Mouse (Mus musculus) kidney, embryonic 15.5 days (tissue): ENCODE data around the gene Pde6h. TPM values are rescaled to one million over a fixed set of nuclear protein-coding genes. Genes with fewer than 3 reads are reported as not detected.

Experiments
- ATAC-seq: fragments of 200-750 bp; cut with Nextera tagmentation; replicated peaks from 2 replicates; pipeline ENCODE4 v1.8.0; 2017; ENCODE audit warnings: moderate TSS enrichment; ENCODE audit not compliant: low FRiP score
- H3K27ac ChIP-seq: fragments of 300-500 bp; sonication (generic); 2 replicates; pipeline ENCODE4 v1.5.1; 2015; ENCODE audit warnings: mild to moderate bottlenecking, inconsistent platforms
- H3K27me3 ChIP-seq: fragments of 300-500 bp; sonication (generic); 2 replicates; pipeline ENCODE4 v1.6.1; 2015; ENCODE audit warnings: inconsistent platforms
- H3K36me3 ChIP-seq: fragments of 300-500 bp; sonication (generic); 2 replicates; pipeline ENCODE4 v1.6.1; 2015; ENCODE audit warnings: inconsistent platforms
- H3K4me1 ChIP-seq: fragments of 300-500 bp; sonication (generic); 2 replicates; pipeline ENCODE4 v1.6.1; 2015; ENCODE audit warnings: inconsistent platforms
- H3K4me2 ChIP-seq: fragments of 300-500 bp; sonication (generic); 2 replicates; pipeline ENCODE4 v1.6.1; 2015; ENCODE audit warnings: moderate library complexity, mild to moderate bottlenecking, inconsistent platforms
- H3K4me3 ChIP-seq: fragments of 300-500 bp; sonication (generic); replicated peaks from 2 replicates; pipeline ENCODE4 v1.5.1; 2015; ENCODE audit warnings: mild to moderate bottlenecking, inconsistent platforms
- H3K9ac ChIP-seq: fragments of 300-500 bp; sonication (generic); 2 replicates; pipeline ENCODE4 v1.6.1; 2015; ENCODE audit warnings: mild to moderate bottlenecking, inconsistent platforms
- H3K9me3 ChIP-seq: fragments of 300-500 bp; sonication (generic); replicated peaks from 2 replicates; pipeline ENCODE4 v1.6.1; 2016; ENCODE audit warnings: inconsistent platforms
- WGBS: fragments of 180-500 bp; shearing (Covaris S2); methylation state at CpG from one replicate; pipeline ENCODE4 v1.1.7; 2015; ENCODE audit warnings: mixed read lengths; 5-methylcytosine and 5-hydroxymethylcytosine counted together
- polyA plus RNA-seq: library from polyadenylated mRNA; unstranded; fragments of >200 nt; fragmentation: Nextera tagmentation; extraction: Ambion mirVana; gene quantifications from 2 replicates; pipeline ENCODE4 v1.2.1, GENCODE M21; 2015

Pde6h gene
- polyA plus RNA-seq, 1 experiment from 2014 or later: 0.40 TPM

DNA sequence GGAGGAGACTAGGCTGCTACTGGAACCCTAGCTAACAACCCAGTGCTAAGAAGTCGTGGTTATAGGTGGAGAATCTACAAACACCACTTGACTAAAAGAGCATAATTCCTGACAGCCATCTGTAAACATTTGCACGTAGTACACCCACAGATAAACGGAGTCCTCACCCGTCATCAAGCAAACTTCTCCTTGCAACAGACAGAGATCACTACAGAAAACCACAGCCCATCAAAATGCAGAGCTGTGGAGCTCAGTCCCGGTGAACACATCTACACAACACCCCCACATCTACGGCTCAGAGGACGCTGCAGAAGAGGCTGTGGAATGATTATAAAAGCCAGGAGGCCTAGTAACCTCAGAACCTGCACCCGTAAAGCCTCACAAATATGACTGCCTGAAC is 20.9 kb downstream of the Pde6h start:
- Histone ChIP-seq H3K27me3 (no peaks in the 10 kb centered on the region), H3K27ac (no peak overlapping the region), H3K36me3 (no peaks in the 10 kb centered on the region), H3K9me3 (no peaks in the 10 kb centered on the region), H3K4me2 (no peak overlapping the region), H3K9ac (no peak overlapping the region), H3K4me1 (peaks cover 32% of the 10 kb centered on the region), H3K4me3 (no peak overlapping the region)
- 88% methylated on average over 8 of the region's 8 CpGs for WGBS
- ATAC-seq: no peak

DNA sequence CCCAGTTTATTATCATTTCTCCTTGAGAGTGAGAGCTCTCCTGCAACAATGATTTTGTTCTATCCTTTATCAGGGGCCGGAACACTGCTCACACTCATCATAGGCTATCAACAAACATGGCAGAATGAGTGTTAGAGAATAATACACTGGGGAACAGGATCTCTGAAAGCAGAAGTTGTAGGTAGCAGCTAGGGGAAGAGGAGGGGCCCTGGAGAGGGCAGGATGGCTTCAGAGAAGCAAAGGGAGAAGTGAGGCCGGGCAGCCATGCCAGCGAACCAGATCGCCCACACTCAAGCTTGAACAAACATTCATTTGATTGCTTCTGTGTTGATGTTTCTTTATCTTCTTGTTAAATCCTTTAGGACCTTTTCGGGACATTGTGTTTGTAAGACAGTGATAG is 22.6 kb downstream of the Pde6h start:
- Histone ChIP-seq H3K27me3 (no peaks in the 10 kb centered on the region), H3K9me3 (no peaks in the 10 kb centered on the region), H3K4me2 (no peak overlapping the region), H3K27ac (no peak overlapping the region), H3K36me3 (no peaks in the 10 kb centered on the region), H3K4me3 (no peak overlapping the region), H3K4me1 (peaks cover 15% of the 10 kb centered on the region), H3K9ac (no peak overlapping the region)
- ATAC-seq: no peak
- 65% methylated on average over 5 of the region's 5 CpGs for WGBS

DNA sequence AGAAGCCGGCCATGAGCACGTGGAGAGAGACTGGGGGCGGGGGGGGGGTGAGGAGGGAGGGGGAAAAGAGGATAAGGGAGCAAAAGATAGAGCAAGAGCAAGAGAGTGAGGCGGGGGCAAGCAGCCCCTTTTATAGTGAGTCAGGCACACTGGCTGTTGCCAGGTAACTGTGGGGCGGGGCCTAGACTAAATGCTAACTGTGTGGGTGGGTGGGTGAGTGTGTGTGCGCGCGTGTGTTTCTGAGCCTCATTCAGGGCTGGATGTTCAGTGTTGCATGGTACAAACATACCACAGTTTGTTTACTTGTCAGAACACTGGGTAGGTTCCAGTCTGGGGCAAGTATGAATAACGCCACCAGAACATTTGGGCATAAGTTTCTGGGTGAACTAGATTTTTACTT is 23.3 kb downstream of the Pde6h start:
- 52% methylated on average over 9 of the region's 9 CpGs for WGBS

DNA sequence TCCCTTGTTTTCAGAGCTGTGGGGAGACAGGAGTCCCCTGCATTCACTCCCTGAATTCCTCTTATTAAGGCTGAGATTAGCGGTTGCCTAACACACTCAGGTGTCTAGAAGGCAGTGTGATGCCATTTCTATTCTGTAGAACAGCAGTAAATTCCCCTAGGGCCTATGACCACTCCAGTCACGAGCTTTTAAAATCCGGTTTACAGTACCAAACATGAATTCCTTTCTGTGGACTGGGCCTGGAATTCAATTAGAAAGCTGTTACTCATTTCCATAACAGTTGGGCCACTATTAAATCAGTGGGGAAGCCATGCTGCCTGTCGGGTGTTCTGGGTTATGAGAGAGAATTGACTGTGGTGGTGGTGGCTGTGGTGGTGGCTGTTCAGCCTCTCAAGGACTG is 24.1 kb downstream of the Pde6h start:
- H3K9me3 ChIP-seq: no peaks in the 10 kb centered on the region
- no peak for ATAC-seq
- peaks cover 8% of the 10 kb centered on the region; the same call in 1 of the 2 replicates for H3K4me1 ChIP-seq
- no peak overlapping the region for H3K27ac ChIP-seq
- no peak overlapping the region for H3K9ac ChIP-seq
- no peak overlapping the region for H3K4me2 ChIP-seq
- H3K4me3 ChIP-seq: no peak overlapping the region
- WGBS: 60% methylated on average over 4 of the region's 4 CpGs
- H3K36me3 ChIP-seq: no peaks in the 10 kb centered on the region
- H3K27me3 ChIP-seq: no peaks in the 10 kb centered on the region

More for the DNA sequence above, 23.3 kb downstream of the Pde6h start:
- Histone ChIP-seq H3K9ac (no peak overlapping the region), H3K27me3 (no peaks in the 10 kb centered on the region), H3K4me3 (no peak overlapping the region), H3K36me3 (no peaks in the 10 kb centered on the region), H3K4me2 (no peak overlapping the region), H3K4me1 (peaks cover 8% of the 10 kb centered on the region; the same call in 1 of the 2 replicates), H3K9me3 (no peaks in the 10 kb centered on the region), H3K27ac (no peak overlapping the region)
- ATAC-seq: peak; percentile 58; the same call in 1 of the 2 replicates

DNA sequence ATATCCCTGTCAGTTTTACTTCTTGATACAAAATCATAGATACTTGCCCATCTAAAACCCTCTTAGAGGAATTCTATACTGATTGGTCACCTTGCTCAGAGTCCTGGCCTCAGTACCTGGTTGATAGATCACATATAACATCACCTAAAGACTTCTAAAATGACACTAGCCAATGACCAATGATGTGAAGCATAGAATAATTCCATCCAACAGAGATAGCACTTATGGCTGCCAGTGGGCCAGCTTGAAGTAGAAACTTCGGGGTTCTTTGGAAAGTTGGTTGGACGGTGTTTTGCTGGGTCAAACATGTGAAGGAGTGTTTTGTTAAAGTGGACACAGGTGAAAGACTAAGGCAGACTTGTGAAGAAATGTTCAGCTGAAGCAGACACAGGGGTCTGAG is 26.5 kb downstream of the Pde6h start:
- H3K4me1 ChIP-seq: peaks cover 10% of the 10 kb centered on the region; the same call in 1 of the 2 replicates
- no peaks in the 10 kb centered on the region for H3K27me3 ChIP-seq
- no peak overlapping the region for H3K4me3 ChIP-seq
- WGBS: 89% methylated on average over 2 of the region's 2 CpGs
- H3K36me3 ChIP-seq: no peaks in the 10 kb centered on the region
- H3K9me3 ChIP-seq: no peaks in the 10 kb centered on the region
- no peak for ATAC-seq
- no peak overlapping the region for H3K9ac ChIP-seq
- no peak overlapping the region for H3K4me2 ChIP-seq
- H3K27ac ChIP-seq: no peak overlapping the region

DNA sequence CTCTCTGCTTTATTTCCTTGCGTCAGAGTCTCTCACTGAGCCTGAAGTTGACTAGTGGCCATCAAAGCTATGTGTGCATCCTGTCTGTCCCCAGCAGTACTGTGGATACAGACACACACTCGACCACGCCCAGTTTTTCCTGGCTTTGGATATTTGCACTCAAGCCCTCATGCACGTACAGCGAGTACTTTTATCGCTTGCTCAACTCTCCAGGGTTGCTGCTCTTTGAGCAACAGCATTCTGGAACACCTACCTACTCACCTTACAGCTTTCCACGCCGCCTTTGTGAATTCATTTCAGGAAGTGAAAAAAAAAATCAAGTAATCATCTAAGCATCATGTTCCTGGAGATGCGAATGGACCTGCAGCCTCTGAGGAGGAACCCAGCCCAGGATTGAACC is 29.3 kb downstream of the Pde6h start:
- ATAC-seq: no peak
- no peaks in the 10 kb centered on the region for H3K36me3 ChIP-seq
- no peak overlapping the region for H3K27ac ChIP-seq
- no peak overlapping the region for H3K4me3 ChIP-seq
- no peak overlapping the region for H3K9ac ChIP-seq
- 91% methylated on average over 9 of the region's 9 CpGs for WGBS
- H3K4me1 ChIP-seq: peaks cover 14% of the 10 kb centered on the region
- no peaks in the 10 kb centered on the region for H3K9me3 ChIP-seq
- H3K27me3 ChIP-seq: no peaks in the 10 kb centered on the region
- no peak overlapping the region for H3K4me2 ChIP-seq

DNA sequence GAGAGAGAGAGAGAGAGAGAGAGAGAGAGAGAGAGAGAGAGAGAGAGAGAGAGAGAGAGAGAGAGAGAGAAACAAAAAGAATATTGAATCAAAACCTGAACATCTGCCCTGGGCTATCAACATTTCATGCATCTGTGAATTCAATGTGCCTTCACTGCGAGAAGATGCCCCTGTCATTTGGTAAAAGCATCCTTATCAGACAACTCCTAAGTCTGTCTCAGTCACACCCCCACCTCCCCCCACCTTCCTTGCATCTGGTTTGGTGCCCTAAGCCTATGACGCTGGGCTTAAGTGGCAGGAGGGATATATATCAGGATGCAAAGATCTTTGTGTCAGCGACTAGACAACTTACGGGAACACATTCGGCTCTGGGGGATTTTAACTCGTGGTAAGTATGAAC is 30.6 kb downstream of the Pde6h start:
- Histone ChIP-seq H3K4me2 (no peak overlapping the region), H3K4me3 (no peak overlapping the region), H3K27ac (no peak overlapping the region), H3K36me3 (no peaks in the 10 kb centered on the region), H3K9me3 (no peaks in the 10 kb centered on the region), H3K9ac (no peak overlapping the region), H3K27me3 (no peaks in the 10 kb centered on the region), H3K4me1 (peaks cover 18% of the 10 kb centered on the region)
- 62% methylated on average over 6 of the region's 6 CpGs for WGBS
- no peak for ATAC-seq

DNA sequence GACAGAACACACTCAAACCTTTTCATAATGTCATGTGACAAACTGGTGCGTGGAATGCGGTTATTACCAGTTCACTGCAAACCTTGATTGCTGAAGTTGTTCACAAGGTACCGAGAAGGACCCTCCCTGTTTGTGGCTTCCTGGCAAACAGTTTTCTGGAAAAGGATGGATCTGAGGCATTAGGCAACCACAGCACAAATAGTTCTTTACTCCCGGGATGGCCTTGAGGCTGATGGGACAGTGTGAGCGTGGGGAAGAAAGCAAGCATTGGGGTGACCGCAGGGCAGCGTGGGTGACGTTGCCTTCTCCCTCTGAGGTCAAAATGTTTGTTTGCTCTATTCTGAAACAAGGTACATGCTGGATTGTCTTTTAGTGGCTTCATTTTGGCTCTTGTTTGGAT is 31.1 kb downstream of the Pde6h start:
- Histone ChIP-seq H3K9me3 (no peaks in the 10 kb centered on the region), H3K36me3 (no peaks in the 10 kb centered on the region), H3K4me2 (no peak overlapping the region), H3K4me1 (peaks cover 23% of the 10 kb centered on the region), H3K27ac (no peak overlapping the region), H3K27me3 (no peaks in the 10 kb centered on the region), H3K9ac (no peak overlapping the region), H3K4me3 (no peak overlapping the region)
- WGBS: 84% methylated on average over 8 of the region's 8 CpGs
- ATAC-seq: no peak

DNA sequence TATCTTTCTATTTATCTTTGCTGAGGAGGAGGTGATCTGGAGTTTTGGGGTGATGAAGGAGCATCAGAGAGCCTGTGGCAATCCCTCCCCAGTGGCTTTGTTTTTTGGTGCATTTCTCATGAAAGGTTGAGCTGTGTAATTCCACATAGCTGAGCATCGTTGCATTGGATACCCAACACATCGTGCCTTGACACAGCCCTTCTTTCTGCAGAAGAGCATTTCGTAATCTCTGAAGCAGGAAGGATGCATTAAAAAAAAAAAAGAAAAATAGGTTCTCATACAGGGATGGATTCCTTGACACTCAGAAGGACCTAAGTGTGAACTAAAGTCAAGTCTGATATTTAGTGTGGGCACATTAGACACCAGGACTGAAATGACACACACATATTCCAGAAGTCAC is 31.6 kb downstream of the Pde6h start:
- ATAC-seq: no peak
- no peak overlapping the region for H3K4me2 ChIP-seq
- no peaks in the 10 kb centered on the region for H3K36me3 ChIP-seq
- H3K4me3 ChIP-seq: no peak overlapping the region
- H3K27ac ChIP-seq: no peak overlapping the region
- WGBS: 71% methylated on average over 3 of the region's 3 CpGs
- peaks cover 26% of the 10 kb centered on the region for H3K4me1 ChIP-seq
- no peaks in the 10 kb centered on the region for H3K9me3 ChIP-seq
- H3K9ac ChIP-seq: no peak overlapping the region
- H3K27me3 ChIP-seq: no peaks in the 10 kb centered on the region

DNA sequence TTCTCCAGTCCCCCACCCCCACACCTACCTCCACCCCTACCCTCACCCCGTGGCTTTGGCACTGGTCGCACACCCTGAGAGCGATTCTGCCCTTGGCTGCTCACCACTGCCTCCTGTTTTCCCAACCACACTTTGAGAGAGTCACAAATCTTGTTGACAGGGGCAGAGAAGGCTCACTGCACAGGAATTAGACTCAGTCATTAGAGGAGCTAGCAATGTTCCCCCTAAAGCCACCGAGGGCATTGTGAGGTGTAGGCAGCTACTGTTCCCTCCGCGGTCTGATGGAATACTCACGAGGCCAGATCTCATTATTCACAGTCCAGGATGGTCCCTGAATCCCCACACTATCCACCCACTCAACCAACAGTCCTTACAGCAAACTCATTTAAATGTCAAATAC is 33.4 kb downstream of the Pde6h start:
- no peak overlapping the region for H3K4me2 ChIP-seq
- peak; percentile 90 for ATAC-seq
- peaks cover 3% of the 10 kb centered on the region; the same call in 1 of the 2 replicates for H3K27me3 ChIP-seq
- no peak overlapping the region for H3K9ac ChIP-seq
- H3K9me3 ChIP-seq: no peaks in the 10 kb centered on the region
- H3K27ac ChIP-seq: 0 out of 2 replicates have a peak overlapping the region, but pooled peaks have one; percentile 2
- no peak overlapping the region for H3K4me3 ChIP-seq
- 18% methylated on average over 7 of the region's 7 CpGs for WGBS
- H3K36me3 ChIP-seq: no peaks in the 10 kb centered on the region
- H3K4me1 ChIP-seq: peaks cover 28% of the 10 kb centered on the region

DNA sequence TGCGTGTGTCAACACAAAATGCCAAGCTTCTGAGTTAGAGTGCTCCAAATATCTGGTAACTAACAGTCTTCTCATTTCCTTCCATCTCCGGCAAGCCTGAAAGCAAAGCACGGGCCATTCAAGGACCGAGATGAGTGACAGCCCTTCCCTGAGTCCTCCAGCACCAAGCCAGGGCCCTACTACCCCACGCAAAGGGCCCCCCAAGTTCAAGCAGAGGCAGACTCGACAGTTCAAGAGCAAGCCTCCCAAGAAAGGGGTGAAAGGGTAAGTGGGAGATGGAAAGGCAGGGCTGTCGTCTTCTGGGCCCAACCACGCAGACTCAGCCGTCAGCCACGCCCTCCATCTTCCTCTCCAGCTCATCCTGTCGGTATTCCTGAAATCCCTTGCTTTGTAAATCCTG is 35.5 kb downstream of the Pde6h start:
- WGBS: 55% methylated on average over 11 of the region's 11 CpGs
- Histone ChIP-seq H3K27me3 (peaks cover 3% of the 10 kb centered on the region; the same call in 1 of the 2 replicates), H3K36me3 (no peaks in the 10 kb centered on the region)

DNA sequence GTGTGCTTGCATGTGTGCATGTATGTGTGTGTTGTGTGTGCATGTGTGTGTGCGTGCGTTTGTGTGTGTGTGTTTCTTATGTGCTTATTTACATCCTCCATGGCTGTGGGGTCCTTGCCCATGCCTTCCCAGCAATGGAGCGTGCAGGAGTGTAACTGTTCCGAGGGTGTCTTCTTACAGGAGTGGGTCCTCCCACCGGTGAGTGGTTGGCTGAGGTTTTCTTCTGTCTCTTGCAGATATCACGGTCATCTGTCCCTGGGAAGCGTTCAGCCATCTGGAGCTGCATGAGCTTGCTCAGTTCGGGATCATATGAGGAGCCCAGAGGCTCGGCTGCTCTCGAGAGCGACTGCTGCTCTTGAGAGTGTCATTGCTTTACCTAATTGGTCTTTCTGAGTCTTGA is 39.3 kb downstream of the Pde6h start:
- 0 out of 2 replicates have a peak, but pooled peaks have one; percentile 35 for ATAC-seq
- 54% methylated on average over 11 of the region's 11 CpGs for WGBS
- no peak overlapping the region for H3K4me3 ChIP-seq
- no peak overlapping the region for H3K27ac ChIP-seq
- no peak overlapping the region for H3K9ac ChIP-seq
- H3K4me1 ChIP-seq: peaks cover 14% of the 10 kb centered on the region
- H3K9me3 ChIP-seq: no peaks in the 10 kb centered on the region
- H3K4me2 ChIP-seq: no peak overlapping the region
- H3K36me3 ChIP-seq: no peaks in the 10 kb centered on the region
- H3K27me3 ChIP-seq: peaks cover 3% of the 10 kb centered on the region; the same call in 1 of the 2 replicates

More for the DNA sequence above, 35.5 kb downstream of the Pde6h start:
- Histone ChIP-seq H3K4me2 (0 out of 2 replicates have a peak overlapping the region, but pooled peaks have one; percentile 13), H3K27ac (no peak overlapping the region), H3K4me1 (peaks cover 28% of the 10 kb centered on the region), H3K9ac (no peak overlapping the region), H3K9me3 (no peaks in the 10 kb centered on the region), H3K4me3 (no peak overlapping the region)
- ATAC-seq: no peak
